Mouse (Mus musculus) ES-E14 (cell line): ENCODE data around the gene Nr2f6. TPM values are rescaled to one million over a fixed set of nuclear protein-coding genes. Genes with fewer than 3 reads are reported as not detected.

Source experiments
- DNase-seq: peaks from one replicate; pipeline ENCODE4 v3.0.0-alpha.2; 2013; ENCODE audit warnings: low read depth, low spot score
- H3K27ac ChIP-seq: 2 replicates; pipeline ENCODE4 v1.5.1; 2012; ENCODE audit warnings: low read depth, mild to moderate bottlenecking, low read length, moderate library complexity, mixed read lengths; ENCODE audit not compliant: poor library complexity, insufficient read depth, severe bottlenecking
- H3K36me3 ChIP-seq: 2 replicates; pipeline ENCODE4 v1.6.1; 2012; ENCODE audit warnings: mild to moderate bottlenecking, low read length, moderate library complexity, mixed read lengths; ENCODE audit not compliant: control insufficient read depth, poor library complexity, insufficient read depth, severe bottlenecking
- H3K4me1 ChIP-seq, 2 experiments: fragments of 150-350 bp in 1 of 2; sonication (generic) in 1 of 2; 2 replicates each; pipeline ENCODE4 v1.6.1; 2012; ENCODE audit warnings: low read length in 2 of 2, mild to moderate bottlenecking in 1 of 2, mixed read lengths in 1 of 2; ENCODE audit not compliant: control insufficient read depth in 2 of 2, insufficient read depth in 2 of 2, poor library complexity in 1 of 2
- H3K4me3 ChIP-seq, 2 experiments: fragments of 150-350 bp in 1 of 2; sonication (generic) in 1 of 2; 2 replicates each; pipeline ENCODE4 v1.5.1; 2012; ENCODE audit warnings: low read length in 2 of 2, low read depth in 1 of 2, mild to moderate bottlenecking in 1 of 2, mixed read lengths in 1 of 2; ENCODE audit not compliant: insufficient read depth in 1 of 2, poor library complexity in 1 of 2, severe bottlenecking in 1 of 2
- H3K9ac ChIP-seq: 2 replicates; pipeline ENCODE4 v1.6.1; 2012; ENCODE audit warnings: low read depth, mild to moderate bottlenecking, low read length, mixed read lengths; ENCODE audit not compliant: poor library complexity, insufficient read depth, severe bottlenecking
- H3K9me3 ChIP-seq: fragments of 150-350 bp; sonication (generic); 2 replicates; pipeline ENCODE4 v1.6.1; 2012; ENCODE audit warnings: low read depth, mild to moderate bottlenecking, low read length; ENCODE audit not compliant: control insufficient read depth, insufficient read depth
- CHD2 ChIP-seq: IDR thresholded peaks from 2 replicates; pipeline ENCODE4 v1.6.1; 2014; ENCODE audit warnings: mild to moderate bottlenecking, low read depth, low read length, inconsistent platforms
- HCFC1 ChIP-seq: IDR thresholded peaks from 2 replicates; pipeline ENCODE4 v1.6.1; 2012; ENCODE audit warnings: low read length, inconsistent platforms, borderline replicate concordance; ENCODE audit not compliant: insufficient read depth
- MAFK ChIP-seq: IDR thresholded peaks from 2 replicates; pipeline ENCODE4 v1.6.1; 2014; ENCODE audit warnings: mild to moderate bottlenecking, low read depth, low read length, inconsistent platforms; ENCODE audit not compliant: insufficient read depth
- ZC3H11A ChIP-seq: IDR thresholded peaks from 2 replicates; pipeline ENCODE4 v1.6.1; 2012; ENCODE audit warnings: low read depth, mild to moderate bottlenecking, inconsistent platforms, low read length, borderline replicate concordance
- ZNF384 ChIP-seq: IDR thresholded peaks from 2 replicates; pipeline ENCODE4 v1.6.1; 2012; ENCODE audit warnings: low read depth, low read length, inconsistent platforms
- in situ Hi-C, 2 experiments: fragments of 600-800 bp; cut with MboI; formaldehyde crosslinking; loops; one replicate each; pipeline ENCODE4 v1.15.1; 2025; ENCODE audit warnings: low sequenced_read_pairs in 2 of 2, inconsistent platforms in 1 of 2; ENCODE audit not compliant: unreplicated experiment in 2 of 2
- total RNA-seq: library from RNA; depleted of rRNA; stranded (reverse); fragments of 300-350 nt; gene quantifications from 2 replicates; pipeline ENCODE4 v1.2.3, GENCODE M21; 2012

Nr2f6 gene
- total RNA-seq, 1 experiment: 52.8 TPM

- Histone ChIP-seq H3K9ac (no peak overlapping the region), H3K9me3 (no peaks in the 10 kb centered on the region), H3K4me3 (no peak overlapping the region), H3K27ac (no peak overlapping the region), H3K36me3 (no peaks in the 10 kb centered on the region), H3K4me1 (peaks cover 0 to 7% of the 10 kb centered on the region in 2 experiments; a peak in 1 of 4 replicates)
- no peak for DNase-seq
- no peak for TF ChIP-seq MAFK
- TF ChIP-seq CHD2: no peak
- no peak for TF ChIP-seq ZNF384
- TF ChIP-seq HCFC1: no peak
- in situ Hi-C loops: no loop called here
These were observed 10.6 kb upstream of the Nr2f6 start for GRCm38 (mm10) chr8:71392391-71392790.

- no peak for TF ChIP-seq ZC3H11A
- TF ChIP-seq ZNF384: no peak
- TF ChIP-seq MAFK: no peak
- TF ChIP-seq CHD2: no peak
- TF ChIP-seq HCFC1: no peak
- Histone ChIP-seq H3K27ac (no peak overlapping the region), H3K9me3 (no peaks in the 10 kb centered on the region), H3K4me3 (no peak overlapping the region), H3K9ac (no peak overlapping the region; the same call in 1 of the 2 replicates), H3K36me3 (no peaks in the 10 kb centered on the region), H3K4me1 (peaks cover 3 to 10% of the 10 kb centered on the region in 2 experiments; a peak in 2 of 4 replicates)
- DNase-seq: no peak
- in situ Hi-C loops: no loop called here
These were observed 9.9 kb upstream of the Nr2f6 start for GRCm38 (mm10) chr8:71391696-71392095.

- Histone ChIP-seq H3K4me1 (peaks cover 5 to 25% of the 10 kb centered on the region in 2 experiments; a peak in 3 of 4 replicates), H3K9ac (no peak overlapping the region), H3K4me3 (no peak overlapping the region), H3K27ac (no peak overlapping the region), H3K36me3 (no peaks in the 10 kb centered on the region), H3K9me3 (no peaks in the 10 kb centered on the region)
- no peak for DNase-seq
- TF ChIP-seq MAFK: no peak
- TF ChIP-seq HCFC1: no peak
- in situ Hi-C loops: no loop called here
These were observed 6.5 kb upstream of the Nr2f6 start for GRCm38 (mm10) chr8:71388267-71388666.

GRCm38 (mm10) chr8:71385212-71385835 lies 3.6 kb upstream of the Nr2f6 start:
- peak overlapping the region; percentile 52 to 59 for H3K4me3 ChIP-seq
- no peaks in the 10 kb centered on the region for H3K36me3 ChIP-seq
- no peaks in the 10 kb centered on the region for H3K9me3 ChIP-seq
- TF ChIP-seq ZC3H11A (no peak), CHD2 (no peak), HCFC1 (no peak), MAFK (no peak), ZNF384 (no peak)
- peak overlapping the region; percentile 64; the same call in 1 of the 2 replicates for H3K9ac ChIP-seq
- peaks cover 10 to 25% of the 10 kb centered on the region in 2 experiments for H3K4me1 ChIP-seq
- H3K27ac ChIP-seq: peak overlapping the region; percentile 81; the same call in 1 of the 2 replicates
- no peak for DNase-seq
- in situ Hi-C loops: no loop called here
